Mouse (Mus musculus) liver, embryonic 15.5 days (tissue): ENCODE data around the gene Gm37240. TPM values are rescaled to one million over a fixed set of nuclear protein-coding genes. Genes with fewer than 3 reads are reported as not detected.

Experiments
- ATAC-seq: fragments of 200-750 bp; cut with Nextera tagmentation; 2 replicates; pipeline ENCODE4 v1.8.0; 2017; ENCODE audit warnings: moderate number of reproducible peaks, mild to moderate bottlenecking, moderate library complexity; ENCODE audit not compliant: insufficient read depth
- H3K27ac ChIP-seq: fragments of 300-500 bp; sonication (generic); replicated peaks from 2 replicates; pipeline ENCODE4 v1.5.1; 2015; ENCODE audit warnings: mild to moderate bottlenecking, inconsistent platforms
- H3K27me3 ChIP-seq: fragments of 300-500 bp; sonication (generic); 2 replicates; pipeline ENCODE4 v1.6.1; 2015; ENCODE audit warnings: mild to moderate bottlenecking, inconsistent platforms
- H3K36me3 ChIP-seq: fragments of 300-500 bp; sonication (generic); replicated peaks from 2 replicates; pipeline ENCODE4 v1.6.1; 2015; ENCODE audit warnings: moderate library complexity, mild to moderate bottlenecking, inconsistent platforms
- H3K4me1 ChIP-seq: fragments of 300-500 bp; sonication (generic); replicated peaks from 2 replicates; pipeline ENCODE4 v1.6.1; 2015; ENCODE audit warnings: inconsistent platforms
- H3K4me2 ChIP-seq: fragments of 300-500 bp; sonication (generic); 2 replicates; pipeline ENCODE4 v1.6.1; 2015; ENCODE audit warnings: moderate library complexity, mild to moderate bottlenecking, inconsistent platforms
- H3K4me3 ChIP-seq: fragments of 300-500 bp; sonication (generic); replicated peaks from 2 replicates; pipeline ENCODE4 v1.5.1; 2015; ENCODE audit warnings: mild to moderate bottlenecking, inconsistent platforms
- H3K9ac ChIP-seq: fragments of 300-500 bp; sonication (generic); 2 replicates; pipeline ENCODE4 v1.6.1; 2015; ENCODE audit warnings: moderate library complexity, mild to moderate bottlenecking, inconsistent platforms
- H3K9me3 ChIP-seq: fragments of 300-500 bp; sonication (generic); replicated peaks from 2 replicates; pipeline ENCODE4 v1.6.1; 2016; ENCODE audit warnings: inconsistent platforms
- WGBS: fragments of 180-500 bp; shearing (Covaris S2); methylation state at CpG from one replicate; pipeline ENCODE4 v1.1.7; 2015; ENCODE audit warnings: mixed read lengths; ENCODE audit not compliant: insufficient replicate concordance; 5-methylcytosine and 5-hydroxymethylcytosine counted together
- polyA plus RNA-seq: library from polyadenylated mRNA; unstranded; fragments of >200 nt; fragmentation: Nextera tagmentation; extraction: Ambion mirVana; gene quantifications from 2 replicates; pipeline ENCODE4 v1.2.1, GENCODE M21; 2015

Gene Gm37240
- polyA plus RNA-seq, 1 experiment from 2014 or later, result 0.24 TPM

DNA sequence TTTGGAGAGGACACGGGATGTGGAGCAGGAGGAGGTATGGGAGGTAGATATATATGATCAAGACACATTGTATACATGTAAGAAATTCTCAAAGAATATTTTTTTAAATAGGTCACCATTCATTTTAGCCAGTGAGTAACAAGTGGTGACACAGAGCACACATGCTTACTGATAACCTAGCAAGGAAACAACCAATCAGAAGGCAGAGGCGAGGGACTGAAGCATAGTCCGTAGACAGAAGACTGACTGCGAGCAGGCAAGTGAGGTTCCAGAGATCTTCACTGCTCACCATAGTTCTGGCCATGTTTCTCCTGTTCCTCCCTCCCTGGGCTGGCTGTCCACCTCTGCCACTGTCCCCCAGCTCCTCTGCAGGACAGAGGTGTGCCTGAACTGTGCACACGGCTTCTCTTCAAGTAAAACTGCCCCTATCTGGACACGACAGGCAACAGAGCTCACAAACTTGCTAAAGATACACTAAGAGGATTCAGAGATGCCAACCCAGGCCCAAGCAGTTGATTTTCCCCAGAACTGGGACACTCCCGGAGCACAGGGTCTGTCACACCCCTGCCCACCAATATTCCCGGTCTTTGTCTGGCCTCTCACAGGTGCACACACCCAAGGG is 207.9 kb downstream of the Gm37240 start:
- Histone ChIP-seq H3K27me3 (no peaks in the 10 kb centered on the region; the same call in 1 of the 2 replicates), H3K4me1 (0 out of 2 replicates have a peak, but pooled peaks cover 4% of the 10 kb centered on the region), H3K36me3 (no peaks in the 10 kb centered on the region), H3K9me3 (no peaks in the 10 kb centered on the region), H3K4me2 (peak overlapping the region; percentile 25; the same call in 1 of the 2 replicates), H3K27ac (no peak overlapping the region), H3K4me3 (no peak overlapping the region), H3K9ac (no peak overlapping the region)
- WGBS, result 45% methylated on average over 8 of the region's 8 CpGs
- ATAC-seq, result peak; percentile 63; the same call in 1 of the 2 replicates

- H3K4me1 ChIP-seq, result 0 out of 2 replicates have a peak, but pooled peaks cover 4% of the 10 kb centered on the region
- no peak overlapping the region for H3K9ac ChIP-seq
- H3K4me2 ChIP-seq, result no peak overlapping the region
- H3K27me3 ChIP-seq, result no peaks in the 10 kb centered on the region; the same call in 1 of the 2 replicates
- no peaks in the 10 kb centered on the region for H3K36me3 ChIP-seq
- whole genome bisulfite sequencing, result 54% methylated on average over 3 of the region's 3 CpGs
- H3K4me3 ChIP-seq, result no peak overlapping the region
- H3K27ac ChIP-seq, result no peak overlapping the region
- no peak for ATAC-seq
- H3K9me3 ChIP-seq, result no peaks in the 10 kb centered on the region
Observed at GRCm38 (mm10) chr3:85677952-85678351, 209.4 kb downstream of the Gm37240 start.

DNA sequence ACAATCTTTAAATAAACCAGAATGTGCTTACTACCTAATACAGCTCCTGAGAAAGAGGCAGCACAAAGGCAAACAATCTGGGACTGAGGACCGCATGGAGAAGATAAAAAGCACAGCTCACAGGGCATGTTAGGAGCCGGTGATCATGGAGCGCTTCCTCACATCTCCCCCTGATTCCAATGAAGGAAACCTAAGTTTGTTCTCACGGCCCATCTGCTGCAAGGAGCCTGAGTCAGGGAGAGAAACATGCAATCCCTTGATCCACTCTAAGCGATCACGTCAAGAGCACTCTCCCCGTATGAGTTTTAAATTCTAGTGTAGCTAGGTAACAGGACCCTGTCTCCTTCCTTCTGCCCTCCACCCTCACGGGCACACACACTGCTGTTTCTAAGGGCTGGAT is 210.2 kb downstream of the Gm37240 start:
- Histone ChIP-seq H3K36me3 (no peaks in the 10 kb centered on the region), H3K4me1 (0 out of 2 replicates have a peak, but pooled peaks cover 4% of the 10 kb centered on the region), H3K4me3 (no peak overlapping the region), H3K27ac (no peak overlapping the region), H3K9ac (no peak overlapping the region), H3K4me2 (no peak overlapping the region), H3K9me3 (no peaks in the 10 kb centered on the region), H3K27me3 (no peaks in the 10 kb centered on the region; the same call in 1 of the 2 replicates)
- no peak for ATAC-seq
- whole genome bisulfite sequencing, result 68% methylated on average over 8 of the region's 8 CpGs

DNA sequence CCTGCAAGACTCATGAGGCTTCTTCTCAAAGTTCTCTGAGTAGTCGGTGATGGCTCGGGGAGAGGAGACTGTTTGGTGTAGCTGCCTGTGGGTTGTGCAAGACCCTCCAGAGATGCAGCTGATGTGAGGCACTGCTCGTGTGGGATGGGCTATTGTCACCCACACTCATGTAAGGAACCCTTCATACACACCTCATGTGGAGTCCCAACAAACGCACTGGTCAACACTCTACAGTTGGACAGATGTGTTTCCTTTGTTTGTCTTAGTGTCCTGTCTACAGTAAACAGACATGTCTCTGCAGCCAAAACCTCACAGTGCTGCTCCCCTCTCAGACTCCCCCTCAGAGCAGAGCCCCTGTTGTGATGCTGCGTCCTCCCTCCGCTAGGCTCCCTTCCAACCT is 217.5 kb downstream of the Gm37240 start:
- 58% methylated on average over 6 of the region's 6 CpGs for WGBS
- no peak overlapping the region for H3K4me3 ChIP-seq
- ATAC-seq, result no peak

GRCm38 (mm10) chr3:85667683-85668082 is 219.6 kb downstream of the Gm37240 start:
- no peak for ATAC-seq
- no peaks in the 10 kb centered on the region for H3K36me3 ChIP-seq
- no peak overlapping the region for H3K4me2 ChIP-seq
- H3K9me3 ChIP-seq, result no peaks in the 10 kb centered on the region
- H3K27me3 ChIP-seq, result no peaks in the 10 kb centered on the region
- no peak overlapping the region for H3K4me3 ChIP-seq
- 78% methylated on average over 6 of the region's 6 CpGs for WGBS
- no peak overlapping the region for H3K9ac ChIP-seq
- H3K4me1 ChIP-seq, result no peaks in the 10 kb centered on the region
- no peak overlapping the region for H3K27ac ChIP-seq

More for the DNA sequence above, 217.5 kb downstream of the Gm37240 start:
- Histone ChIP-seq H3K4me1 (no peaks in the 10 kb centered on the region), H3K27ac (no peak overlapping the region), H3K36me3 (no peaks in the 10 kb centered on the region), H3K27me3 (no peaks in the 10 kb centered on the region), H3K9me3 (no peaks in the 10 kb centered on the region), H3K9ac (no peak overlapping the region), H3K4me2 (no peak overlapping the region)

DNA sequence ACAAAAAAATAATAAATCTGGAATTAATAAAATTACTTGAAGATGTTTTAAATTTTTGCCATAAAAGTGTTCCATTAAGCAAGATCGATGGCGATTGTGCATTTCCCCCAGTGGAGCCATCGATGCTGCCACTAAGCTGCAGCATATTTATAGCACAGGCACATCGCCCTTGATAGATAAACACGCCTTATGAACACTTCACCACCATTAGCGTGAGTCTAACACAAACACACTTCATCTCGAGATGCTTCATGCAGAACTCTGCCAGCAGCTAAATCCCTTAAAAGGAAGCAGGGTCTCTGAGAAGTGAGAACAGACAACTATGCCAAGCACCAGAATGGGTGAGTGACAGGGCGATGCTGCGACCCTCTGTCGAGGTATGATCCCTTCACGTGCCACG is 220.6 kb downstream of the Gm37240 start:
- Histone ChIP-seq H3K4me1 (no peaks in the 10 kb centered on the region), H3K4me3 (no peak overlapping the region), H3K4me2 (no peak overlapping the region), H3K36me3 (no peaks in the 10 kb centered on the region), H3K9me3 (no peaks in the 10 kb centered on the region), H3K27me3 (no peaks in the 10 kb centered on the region), H3K9ac (no peak overlapping the region), H3K27ac (no peak overlapping the region)
- 66% methylated on average over 12 of the region's 12 CpGs for WGBS
- ATAC-seq, result no peak

DNA sequence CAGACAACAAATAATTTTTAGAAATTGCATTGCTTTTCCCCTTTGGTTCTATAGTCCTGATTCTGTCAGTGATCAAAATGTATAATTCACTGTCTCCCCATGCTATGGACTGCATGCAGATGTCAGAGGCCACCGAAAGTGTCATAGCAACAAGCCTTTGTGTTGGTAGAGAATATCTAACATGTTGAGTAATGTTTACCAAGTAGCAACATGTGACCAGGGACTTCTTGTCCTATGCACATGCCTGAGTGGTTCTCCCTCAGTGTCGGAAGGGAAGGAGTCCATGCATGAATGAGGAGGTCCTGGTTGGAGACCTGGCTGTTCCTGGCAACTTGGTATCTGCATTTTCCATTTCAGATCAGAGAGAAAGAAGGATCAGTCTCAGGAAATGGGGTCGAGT is 221.2 kb downstream of the Gm37240 start:
- Histone ChIP-seq H3K27me3 (no peaks in the 10 kb centered on the region), H3K9me3 (no peaks in the 10 kb centered on the region), H3K9ac (no peak overlapping the region), H3K4me3 (no peak overlapping the region), H3K27ac (no peak overlapping the region), H3K36me3 (no peaks in the 10 kb centered on the region), H3K4me2 (no peak overlapping the region), H3K4me1 (no peaks in the 10 kb centered on the region)
- 51% methylated on average over 3 of the region's 3 CpGs for WGBS
- no peak for ATAC-seq

DNA sequence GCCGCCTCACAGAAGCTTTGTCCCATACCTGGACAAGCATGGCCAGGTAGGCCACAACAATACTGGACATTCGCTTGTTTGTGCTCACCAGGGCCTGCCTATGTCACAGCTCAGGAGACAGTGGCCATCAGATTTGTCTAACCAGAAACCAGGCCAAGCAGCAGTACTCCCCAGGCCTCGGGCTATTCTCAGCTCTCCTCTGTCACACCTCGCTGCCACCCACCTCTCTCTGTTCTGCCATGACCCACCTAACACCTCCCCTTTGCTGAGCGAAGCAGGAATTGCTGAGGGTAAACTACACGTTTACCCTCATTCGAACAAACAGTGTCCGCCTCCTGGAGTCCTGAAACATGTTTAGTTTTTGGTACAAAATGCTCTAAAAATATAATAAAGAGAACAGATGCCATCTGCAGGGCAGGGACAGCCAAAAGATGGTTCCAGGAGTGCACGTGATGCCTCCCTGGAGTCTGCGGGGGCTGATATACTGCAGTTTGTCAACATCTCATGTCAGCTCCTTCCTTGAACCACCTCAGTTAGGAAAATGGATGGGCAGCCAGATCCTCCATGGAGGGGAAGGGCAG is 222.6 kb downstream of the Gm37240 start:
- no peaks in the 10 kb centered on the region for H3K27me3 ChIP-seq
- no peaks in the 10 kb centered on the region for H3K4me1 ChIP-seq
- H3K4me3 ChIP-seq, result no peak overlapping the region
- WGBS, result 60% methylated on average over 10 of the region's 10 CpGs
- no peak for ATAC-seq
- H3K27ac ChIP-seq, result no peak overlapping the region
- no peak overlapping the region for H3K9ac ChIP-seq
- no peaks in the 10 kb centered on the region for H3K9me3 ChIP-seq
- H3K36me3 ChIP-seq, result no peaks in the 10 kb centered on the region
- H3K4me2 ChIP-seq, result no peak overlapping the region

DNA sequence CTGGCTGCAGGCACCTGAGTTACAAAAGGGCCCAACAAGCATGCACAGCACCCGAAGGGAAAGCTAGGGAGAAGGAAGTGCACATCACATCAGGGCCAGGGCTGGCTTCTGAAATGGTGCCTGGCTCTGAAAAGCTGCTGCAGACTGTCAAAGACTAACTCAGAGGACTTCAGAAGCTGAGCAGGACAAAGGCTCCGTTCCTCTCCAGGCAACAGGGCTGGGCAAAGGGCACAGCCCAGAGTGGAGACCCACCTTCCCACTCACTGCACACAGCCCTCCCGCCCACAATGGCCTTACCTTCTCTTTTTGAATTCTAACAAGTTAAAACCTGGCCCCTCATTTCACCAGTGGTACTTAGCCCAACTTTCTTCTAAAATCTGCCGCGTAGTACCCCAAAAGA is 223.5 kb downstream of the Gm37240 start:
- Histone ChIP-seq H3K9me3 (no peaks in the 10 kb centered on the region), H3K4me2 (no peak overlapping the region), H3K36me3 (no peaks in the 10 kb centered on the region), H3K4me1 (no peaks in the 10 kb centered on the region), H3K4me3 (no peak overlapping the region), H3K9ac (no peak overlapping the region), H3K27me3 (no peaks in the 10 kb centered on the region), H3K27ac (no peak overlapping the region)
- no peak for ATAC-seq
- 56% methylated on average over 5 of the region's 5 CpGs for WGBS

GRCm38 (mm10) chr3:85661926-85662813 is 225.1 kb downstream of the Gm37240 start:
- H3K9ac ChIP-seq, result no peak overlapping the region
- WGBS, result 62% methylated on average over 10 of the region's 10 CpGs
- ATAC-seq, result no peak

DNA sequence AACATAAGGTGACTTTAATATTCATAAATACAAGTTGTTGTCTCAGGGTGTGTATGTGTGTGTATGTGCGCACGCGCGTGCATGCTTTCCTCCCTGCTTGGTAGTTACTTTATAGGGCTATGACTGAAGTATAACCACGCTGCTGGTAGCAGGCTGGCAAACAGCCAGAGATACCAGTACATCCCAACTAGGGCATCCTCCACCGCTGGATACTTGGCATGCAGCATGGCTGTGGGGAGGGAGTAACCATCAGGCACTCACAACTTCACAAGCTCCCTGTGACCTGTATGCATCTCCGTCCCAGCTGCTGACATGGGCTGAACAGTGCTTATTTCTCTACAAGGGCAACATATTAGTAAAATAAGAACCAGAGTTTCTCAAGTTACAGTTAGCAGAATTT is 227.6 kb downstream of the Gm37240 start:
- no peak overlapping the region for H3K4me3 ChIP-seq
- H3K27me3 ChIP-seq, result no peaks in the 10 kb centered on the region
- no peaks in the 10 kb centered on the region for H3K9me3 ChIP-seq
- ATAC-seq, result no peak
- no peaks in the 10 kb centered on the region for H3K36me3 ChIP-seq
- no peak overlapping the region for H3K4me2 ChIP-seq
- no peak overlapping the region for H3K9ac ChIP-seq
- 75% methylated on average over 7 of the region's 7 CpGs for WGBS
- no peaks in the 10 kb centered on the region for H3K4me1 ChIP-seq
- H3K27ac ChIP-seq, result no peak overlapping the region

More at GRCm38 (mm10) chr3:85661926-85662813, 225.1 kb downstream of the Gm37240 start:
- Histone ChIP-seq H3K9me3 (no peaks in the 10 kb centered on the region), H3K36me3 (no peaks in the 10 kb centered on the region), H3K27me3 (no peaks in the 10 kb centered on the region), H3K4me1 (no peaks in the 10 kb centered on the region), H3K4me3 (no peak overlapping the region), H3K27ac (no peak overlapping the region), H3K4me2 (no peak overlapping the region)
